Mouse (Mus musculus): ENCODE results near the gene Oard1.

DNA sequence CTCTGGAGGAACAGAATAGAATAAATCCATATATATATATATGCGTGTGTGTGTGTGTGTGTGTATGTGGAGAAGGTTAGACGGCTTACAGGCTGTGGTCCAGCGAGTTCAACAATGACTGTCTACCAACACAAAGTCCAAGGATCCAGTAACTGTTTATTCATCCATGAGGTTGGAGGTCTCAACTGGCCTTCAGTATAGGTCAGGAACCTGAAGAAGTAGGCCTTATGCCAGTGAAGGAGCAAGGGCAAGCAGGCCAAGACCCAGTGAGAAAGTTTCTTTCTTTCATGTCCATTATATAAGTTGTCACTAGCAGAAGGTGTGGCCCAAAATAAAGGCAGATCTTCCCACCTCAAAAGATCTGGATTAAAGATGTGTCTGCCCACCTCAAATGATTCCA, 7.1 kb upstream of the Oard1 start:
- TF ChIP-seq CTCF (IDR thresholded peaks at IDR 0.05; ENCODE audit: control insufficient read depth, insufficient read depth, insufficient read length): no peak
- TF ChIP-seq MAX (IDR thresholded peaks at IDR 0.05): no peak
- no peak for TF ChIP-seq FOSL1 (IDR thresholded peaks at IDR 0.05; ENCODE audit: insufficient read depth, low read length, poor library complexity, severe bottlenecking)
- TF ChIP-seq CEBPB (IDR thresholded peaks at IDR 0.05; ENCODE audit: low read depth): no peak
- TF ChIP-seq USF1 (IDR thresholded peaks at IDR 0.05; ENCODE audit: low read depth): no peak
- no peak for TF ChIP-seq MYOG (IDR thresholded peaks at IDR 0.05; ENCODE audit: control insufficient read depth, extremely low read depth, insufficient read length)

Measured in C2C12 (cell line).